Mouse (Mus musculus) retina, postnatal 1 day (tissue): ENCODE measurements at regions not wholly inside any gene's neighbourhood (a gene's known extent, or its start where the extent isn't known, plus 50 kb on each side); places are given as distances from the start of the nearest gene placed in this dataset.
A peak's percentile ranks its signal among the peaks of the same experiment; 100 is the strongest.

ENCODE experiments used
- DNase-seq: peaks from one replicate; pipeline ENCODE4 v3.0.0-alpha.2; 2012

DNA sequence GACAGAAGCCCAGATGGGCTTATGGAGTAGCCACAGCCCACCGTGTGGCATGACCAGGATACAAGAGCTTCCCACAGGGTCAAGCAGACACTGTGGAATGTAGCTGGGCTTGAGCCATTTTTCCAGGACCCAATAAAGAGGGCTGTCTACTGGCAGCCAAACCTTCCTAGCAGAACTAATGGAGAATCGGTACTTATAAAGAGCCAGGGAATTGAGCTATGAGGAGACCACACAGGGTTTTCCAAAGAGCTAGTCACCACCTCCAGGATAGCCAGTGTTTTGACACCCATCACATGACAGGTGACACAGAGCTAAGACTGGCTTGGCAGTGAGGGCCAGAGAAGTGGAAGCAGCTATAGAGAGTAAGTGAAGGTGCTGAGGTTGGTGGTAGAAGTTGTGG is 149.9 kb downstream of the Map2k4 start:
- no peak for DNase-seq

DNA sequence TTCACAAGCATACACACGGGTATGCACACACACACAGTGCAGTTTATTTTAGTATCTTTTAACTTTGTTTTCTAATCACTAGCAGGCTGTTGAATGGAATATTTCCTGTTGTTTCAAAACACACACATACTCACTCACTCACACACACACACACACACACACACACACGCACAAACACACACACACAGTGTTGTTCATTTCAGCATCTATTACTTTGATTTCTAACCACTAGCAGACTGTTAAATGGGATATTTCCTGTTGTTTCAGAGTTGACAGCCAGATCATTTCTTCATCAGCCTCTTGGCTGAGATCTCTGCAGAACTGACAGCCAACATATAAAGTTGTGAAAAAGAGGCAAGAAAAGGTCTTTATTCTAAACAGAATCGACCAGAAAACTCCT is 150.9 kb downstream of the Map2k4 start:
- DNase-seq = no peak

DNA sequence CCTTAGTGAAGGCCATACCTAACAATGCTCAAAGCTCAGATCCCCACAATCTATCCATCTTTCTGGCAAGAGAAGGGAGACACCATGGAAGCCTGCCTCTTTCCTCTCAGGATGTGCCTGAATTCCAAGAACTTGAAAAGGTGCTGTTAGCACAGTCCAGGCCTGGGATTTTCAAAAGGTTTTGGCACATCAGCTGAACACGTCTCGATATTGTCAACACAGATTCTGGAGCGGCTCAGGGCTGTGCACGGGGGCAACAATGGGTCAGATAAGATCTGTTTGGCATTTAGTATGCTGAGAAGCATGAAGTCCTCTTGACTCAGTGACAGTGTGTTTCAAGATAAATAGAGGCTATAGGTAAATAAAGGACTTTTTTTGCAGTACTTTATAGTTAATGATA is 152.8 kb downstream of the Map2k4 start:
- no peak for DNase-seq

DNA sequence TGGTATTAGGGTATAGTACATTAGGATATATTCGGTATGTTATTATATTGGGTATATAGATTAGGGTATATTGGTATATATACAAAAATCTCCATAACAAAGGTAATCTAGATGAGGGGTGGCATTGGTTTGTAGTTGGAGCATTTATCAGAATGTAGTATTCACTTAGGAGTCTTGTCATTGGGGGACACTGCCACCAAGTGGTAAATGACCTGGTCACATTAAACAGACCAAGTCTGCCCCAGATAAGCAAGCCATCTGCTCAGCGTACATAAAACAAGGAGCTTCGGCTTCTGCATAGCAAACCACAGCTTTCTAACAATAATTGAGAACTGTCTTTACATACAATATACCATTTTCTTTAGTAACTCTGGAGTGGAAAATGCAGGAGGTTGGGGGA is 156.9 kb downstream of the Map2k4 start:
- peak; percentile 59 for DNase-seq

DNA sequence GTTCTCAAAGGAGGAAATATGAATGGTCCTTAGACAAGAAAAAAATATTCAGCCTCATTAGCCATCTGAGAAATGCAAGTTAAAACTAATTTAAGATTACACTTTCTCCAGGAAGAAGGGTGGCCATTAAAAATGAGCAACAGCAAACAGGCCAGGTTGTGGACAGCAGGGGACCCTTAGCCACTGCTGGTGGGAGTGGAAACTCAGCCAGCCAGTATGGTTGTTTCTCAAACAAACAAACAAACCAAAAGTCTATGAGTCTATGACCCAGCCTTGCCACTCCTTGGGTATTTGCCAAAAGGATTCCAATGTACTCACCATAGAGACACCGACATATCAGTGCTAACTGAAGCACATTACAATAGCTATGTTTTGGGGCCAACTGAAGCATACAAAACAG is 157.7 kb downstream of the Map2k4 start:
- DNase-seq = no peak

DNA sequence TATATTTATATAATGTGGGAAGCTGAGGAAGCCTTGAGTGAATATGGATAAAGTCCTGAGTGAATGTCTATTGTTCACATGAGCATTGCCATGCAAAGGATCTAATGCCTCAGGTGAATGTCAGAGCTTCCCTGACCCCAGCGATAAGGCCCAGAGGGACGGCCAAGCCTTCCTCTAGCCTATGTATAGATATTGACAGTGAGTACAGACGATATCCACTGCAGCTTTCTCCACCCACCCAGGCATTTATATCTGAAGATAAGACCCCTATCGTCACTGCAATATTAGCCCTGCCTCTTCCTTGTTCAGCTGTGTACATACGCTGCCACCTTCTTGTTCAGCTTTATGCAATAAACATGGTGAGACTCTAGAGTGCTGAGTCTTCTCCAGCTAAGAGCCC is 158.8 kb downstream of the Map2k4 start:
- DNase-seq = no peak

DNA sequence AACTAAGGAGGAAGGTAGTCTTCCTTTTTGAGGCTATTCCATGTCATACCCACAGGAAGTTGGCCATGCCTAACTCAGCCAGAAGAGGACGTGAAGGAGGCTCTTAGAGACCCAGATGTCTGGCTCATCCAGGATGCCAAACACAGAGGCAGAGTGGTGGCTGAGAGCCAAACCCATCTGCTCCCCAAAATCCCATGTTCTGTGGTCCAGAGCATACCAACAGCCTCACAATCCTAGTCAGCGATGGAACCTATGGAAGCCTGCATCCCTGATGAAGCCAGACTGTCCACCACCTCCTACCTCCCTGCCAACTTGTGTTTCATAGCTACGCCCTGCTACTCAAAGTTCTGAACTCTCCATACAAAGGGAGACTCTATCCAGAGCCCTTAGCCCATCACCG is 169.1 kb downstream of the Map2k4 start:
- DNase-seq = no peak

DNA sequence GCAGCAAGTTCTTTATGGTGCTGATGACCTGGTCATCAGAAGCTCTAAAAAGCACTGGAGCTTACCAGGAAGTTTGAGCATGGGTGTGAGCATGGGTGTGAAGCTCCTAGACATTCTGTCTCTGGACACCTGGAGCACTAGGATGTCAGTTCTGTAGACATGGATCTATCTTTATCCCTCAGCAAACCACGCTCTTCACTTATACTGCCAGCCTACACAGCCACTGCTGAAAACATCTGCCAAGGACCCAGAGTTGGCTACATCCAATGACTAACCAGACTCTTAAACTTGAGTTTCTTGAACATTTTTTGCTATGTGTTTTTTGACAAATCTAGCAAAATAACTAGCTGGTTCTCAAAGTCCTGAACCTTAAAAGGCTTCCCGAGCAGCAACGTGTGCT is 177.6 kb downstream of the Map2k4 start:
- no peak for DNase-seq

DNA sequence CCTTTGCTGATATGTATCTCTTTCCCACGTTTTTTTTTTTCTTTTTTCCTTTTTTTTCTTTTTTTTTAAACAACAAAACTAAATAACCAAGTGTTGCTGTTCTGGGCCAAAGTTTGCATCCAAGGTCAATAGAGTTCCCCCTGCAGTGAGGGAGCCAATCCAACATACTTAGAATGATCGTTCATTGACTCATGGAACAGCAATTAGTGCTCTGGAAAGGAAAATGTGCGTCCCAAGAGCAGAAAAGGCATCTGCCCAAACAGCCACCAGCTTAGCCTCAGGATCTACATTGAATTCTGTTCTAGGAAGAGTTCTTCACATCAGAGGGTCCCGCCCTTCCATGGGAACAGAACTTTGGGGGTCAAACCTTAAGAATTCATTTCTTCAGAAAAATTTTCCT is 179.0 kb downstream of the Map2k4 start:
- no peak for DNase-seq

DNA sequence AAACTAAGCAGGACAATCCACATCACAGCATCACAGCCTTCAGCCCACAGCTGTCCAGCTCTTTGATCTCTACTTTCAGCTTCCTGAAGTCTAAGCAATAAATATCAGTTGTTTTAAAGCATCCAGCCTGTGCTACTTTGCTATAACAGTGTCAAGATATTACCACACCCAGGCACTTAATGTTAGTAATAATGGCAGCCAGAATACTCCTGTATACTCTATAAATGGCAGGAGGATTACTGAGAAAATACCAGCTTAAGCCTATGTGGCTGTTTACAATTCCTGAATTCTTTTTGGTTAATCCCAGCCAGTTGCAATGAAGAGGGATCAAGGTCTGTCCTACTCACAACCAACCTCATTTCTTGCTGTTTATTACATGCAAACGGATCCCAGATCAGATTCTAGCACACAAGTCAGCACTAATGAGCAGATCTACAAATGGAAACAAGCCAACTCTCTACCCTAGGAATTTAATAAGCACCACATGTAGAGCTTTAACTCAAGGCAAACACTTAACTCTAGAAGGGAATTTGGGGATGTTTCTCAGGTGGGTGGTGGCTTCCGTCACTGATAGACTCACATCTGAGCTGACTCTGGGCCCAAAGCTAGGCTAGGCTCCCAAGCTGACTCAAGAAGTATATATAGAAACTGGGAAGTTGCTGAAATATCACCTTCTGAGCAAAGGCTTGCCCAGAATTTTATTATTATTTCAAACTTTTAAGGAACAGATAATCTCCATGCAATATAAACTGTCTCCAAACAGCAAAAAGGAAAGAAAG is 190.6 kb downstream of the Map2k4 start:
- DNase-seq = no peak

DNA sequence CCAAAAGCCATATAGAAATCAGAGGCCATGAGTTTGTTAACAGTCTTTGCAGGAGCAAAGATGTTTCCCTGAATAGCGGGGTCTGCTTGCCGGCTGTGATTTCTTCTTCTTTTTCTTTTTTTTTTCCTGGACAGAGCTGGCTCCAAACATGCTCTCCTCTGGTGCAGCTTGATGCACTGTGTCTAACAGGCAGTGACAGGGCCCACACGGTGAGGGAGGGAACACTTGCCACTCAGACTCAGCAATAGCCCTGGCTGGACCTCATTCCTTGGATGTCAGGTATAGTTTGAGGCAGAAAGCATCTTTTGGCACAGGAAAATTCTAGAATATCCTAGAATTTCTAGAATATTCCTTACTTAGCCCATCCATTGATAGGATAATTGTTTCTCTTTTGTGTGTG is 199.6 kb downstream of the Map2k4 start:
- peak; percentile 29 for DNase-seq

DNA sequence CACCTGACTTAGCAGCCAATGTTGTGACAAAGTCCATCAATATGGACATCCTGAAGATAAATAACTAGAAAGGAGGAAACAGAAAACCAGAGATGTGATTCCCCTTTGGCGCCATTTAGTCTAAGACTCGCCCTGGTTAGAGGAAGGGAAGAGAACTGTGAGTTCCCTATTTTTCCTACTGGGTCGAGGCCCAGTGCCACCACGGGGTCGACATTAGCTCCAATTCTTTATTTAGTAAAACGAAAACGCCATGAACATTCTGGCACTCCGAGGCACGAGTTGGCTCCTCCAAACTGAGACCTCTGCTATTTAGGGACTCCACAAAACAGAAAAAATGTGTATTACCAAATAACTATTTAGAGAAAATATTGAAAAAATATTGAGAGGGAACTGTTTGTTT is 220.3 kb downstream of the Map2k4 start:
- DNase-seq = no peak

DNA sequence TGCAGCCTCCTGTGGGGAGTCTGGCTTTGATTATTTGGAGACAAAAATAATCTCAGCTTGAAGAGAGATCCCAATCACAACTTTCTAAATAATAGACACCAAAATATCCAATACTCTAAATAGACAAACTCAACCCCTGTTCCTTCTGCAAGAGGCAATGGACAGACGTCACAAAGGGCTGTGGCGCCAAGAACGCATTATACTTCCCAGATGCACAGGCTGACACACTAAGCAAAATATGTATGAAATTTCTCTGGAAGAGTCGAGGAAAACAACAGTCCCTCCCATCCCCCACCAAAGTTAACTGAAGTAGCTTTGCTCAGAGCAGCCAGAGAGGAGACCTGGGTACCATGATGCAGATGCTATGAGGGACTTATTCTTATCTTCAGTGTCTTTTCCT is 229.9 kb downstream of the Map2k4 start:
- no peak for DNase-seq

DNA sequence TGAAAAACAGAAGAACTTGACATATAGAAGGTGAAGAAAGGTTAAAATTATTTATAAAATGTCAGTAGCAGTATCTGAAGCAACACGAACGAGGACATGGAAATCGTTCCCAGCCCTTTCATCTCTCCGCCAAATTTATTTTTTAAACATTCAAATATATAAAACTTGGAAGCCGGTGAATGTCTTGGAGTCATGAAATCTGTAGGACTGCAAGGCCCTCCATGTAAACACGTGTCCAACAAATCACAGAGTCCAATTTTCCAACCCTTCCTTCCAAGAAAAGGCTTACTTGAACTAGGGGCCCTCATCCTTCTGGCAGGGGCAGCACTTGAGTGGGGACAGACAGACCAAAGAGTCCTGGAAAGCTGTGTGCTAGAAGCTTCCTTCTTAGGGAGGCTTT is 237.0 kb downstream of the Map2k4 start:
- no peak for DNase-seq

DNA sequence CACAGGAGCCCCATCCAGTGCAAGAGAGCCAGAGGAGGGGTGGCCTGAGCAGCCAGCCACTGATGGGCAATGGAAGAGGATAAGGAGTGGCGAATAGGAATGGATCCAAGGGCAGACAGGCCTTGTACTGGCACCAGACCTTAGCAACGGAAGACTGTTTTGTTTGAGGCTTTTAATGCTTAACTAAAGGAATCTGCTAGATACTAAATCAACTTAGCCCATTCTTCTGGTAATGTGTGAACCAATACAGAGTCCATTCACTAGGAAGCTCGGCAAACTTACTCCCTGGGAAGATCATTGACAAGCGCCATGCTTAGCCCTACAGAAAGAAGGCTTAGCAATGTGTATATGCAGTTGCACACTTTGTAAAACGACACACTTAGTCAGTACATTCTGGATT is 243.8 kb downstream of the Map2k4 start:
- DNase-seq = no peak

DNA sequence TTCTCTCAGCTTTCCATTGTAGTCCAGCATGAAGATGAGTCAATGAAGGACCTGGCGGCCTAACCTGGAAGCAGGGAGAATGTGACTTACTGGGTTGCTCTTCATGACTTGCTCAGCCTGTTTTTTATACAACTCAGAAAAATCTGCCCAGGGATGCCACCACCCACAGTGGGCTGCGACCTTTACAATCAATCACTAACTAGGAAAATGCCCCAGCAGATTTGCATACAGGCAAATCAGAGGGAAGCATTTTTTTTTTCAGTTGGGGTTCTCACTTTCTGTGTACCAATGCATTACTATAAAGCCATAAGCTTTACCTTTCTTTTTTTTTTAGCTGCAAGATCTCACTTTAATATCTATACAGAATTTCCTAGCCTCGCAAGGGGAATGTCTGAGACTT is 244.5 kb downstream of the Map2k4 start:
- DNase-seq = no peak

DNA sequence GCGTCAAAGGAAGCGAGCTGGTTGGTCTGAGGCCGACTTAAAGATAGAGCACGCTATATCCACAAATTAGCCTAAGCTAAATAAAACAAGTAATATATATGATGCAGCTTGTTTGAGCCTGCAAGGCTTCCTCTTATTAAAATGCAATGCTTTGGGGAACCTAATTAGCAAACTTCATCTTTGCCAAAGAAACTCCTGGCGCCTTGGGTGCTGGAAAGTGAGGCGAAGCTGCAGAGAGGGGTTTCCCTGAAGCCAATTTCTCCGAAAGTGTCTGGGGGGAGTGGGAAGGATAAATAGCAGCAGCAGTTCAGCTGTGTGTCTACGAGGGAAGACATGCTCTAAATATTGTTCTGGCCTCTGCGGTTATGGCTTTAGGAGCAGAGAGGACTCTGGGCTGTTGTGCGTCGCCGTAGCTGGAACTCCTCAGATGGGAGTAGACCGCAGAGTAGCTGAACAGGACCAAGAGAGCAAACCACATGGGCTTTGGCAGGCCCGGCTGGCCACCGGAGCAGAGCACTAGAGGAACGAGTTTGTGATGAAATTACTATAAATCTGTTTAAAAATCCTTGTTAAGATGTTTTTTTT is 251.0 kb downstream of the Map2k4 start:
- DNase-seq = no peak

DNA sequence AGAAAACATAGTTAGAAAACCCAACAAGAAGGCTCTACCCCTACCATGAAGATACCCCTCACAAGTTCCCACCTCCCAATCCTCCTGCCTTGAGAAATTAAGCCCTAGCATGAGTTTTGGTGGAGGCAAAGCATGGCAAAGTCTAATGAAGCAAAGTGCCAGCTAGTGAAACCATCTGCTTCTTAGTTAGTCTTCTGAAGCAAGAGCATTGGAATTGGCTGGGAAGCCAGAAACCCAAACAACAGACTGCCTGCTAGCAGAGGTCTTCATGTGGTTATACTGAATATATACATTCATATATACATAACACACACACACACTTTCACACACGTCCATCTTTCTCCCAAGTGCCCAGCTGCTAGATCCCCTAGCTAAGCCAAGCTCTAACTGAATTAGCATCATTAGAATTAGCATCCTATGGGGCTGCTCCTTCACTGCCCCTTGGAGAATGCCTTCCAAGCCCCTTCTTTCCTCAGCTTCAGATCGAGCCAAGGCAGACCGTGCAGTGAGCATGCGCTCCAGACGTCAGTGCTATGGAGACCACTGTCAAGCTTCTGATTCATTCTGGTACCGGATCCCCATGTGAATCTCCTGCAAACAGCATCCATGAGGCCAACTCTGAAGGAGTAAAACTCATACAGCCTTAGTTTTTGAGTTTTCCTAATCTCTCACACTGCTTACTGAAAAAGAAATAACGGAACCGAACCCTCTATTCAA is 252.2 kb downstream of the Map2k4 start:
- DNase-seq = no peak

DNA sequence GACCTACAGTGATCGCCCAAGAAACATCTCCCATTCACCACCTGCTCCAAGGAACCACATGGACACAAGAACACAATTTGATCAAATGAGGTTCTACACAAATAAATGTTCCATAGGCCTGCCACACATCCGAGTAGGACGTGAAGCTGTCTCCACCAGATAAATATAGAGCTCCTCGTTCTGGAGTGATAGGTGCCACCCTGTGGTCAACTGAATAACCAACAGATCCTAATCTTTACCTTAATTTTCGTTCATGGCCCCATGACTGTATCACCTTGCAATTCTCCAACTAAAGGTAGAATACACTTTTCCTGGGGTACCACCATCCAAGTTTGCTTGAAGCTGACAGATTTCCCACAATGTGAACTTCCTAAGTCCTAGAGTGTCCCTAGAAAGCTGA is 257.4 kb downstream of the Map2k4 start:
- no peak for DNase-seq

DNA sequence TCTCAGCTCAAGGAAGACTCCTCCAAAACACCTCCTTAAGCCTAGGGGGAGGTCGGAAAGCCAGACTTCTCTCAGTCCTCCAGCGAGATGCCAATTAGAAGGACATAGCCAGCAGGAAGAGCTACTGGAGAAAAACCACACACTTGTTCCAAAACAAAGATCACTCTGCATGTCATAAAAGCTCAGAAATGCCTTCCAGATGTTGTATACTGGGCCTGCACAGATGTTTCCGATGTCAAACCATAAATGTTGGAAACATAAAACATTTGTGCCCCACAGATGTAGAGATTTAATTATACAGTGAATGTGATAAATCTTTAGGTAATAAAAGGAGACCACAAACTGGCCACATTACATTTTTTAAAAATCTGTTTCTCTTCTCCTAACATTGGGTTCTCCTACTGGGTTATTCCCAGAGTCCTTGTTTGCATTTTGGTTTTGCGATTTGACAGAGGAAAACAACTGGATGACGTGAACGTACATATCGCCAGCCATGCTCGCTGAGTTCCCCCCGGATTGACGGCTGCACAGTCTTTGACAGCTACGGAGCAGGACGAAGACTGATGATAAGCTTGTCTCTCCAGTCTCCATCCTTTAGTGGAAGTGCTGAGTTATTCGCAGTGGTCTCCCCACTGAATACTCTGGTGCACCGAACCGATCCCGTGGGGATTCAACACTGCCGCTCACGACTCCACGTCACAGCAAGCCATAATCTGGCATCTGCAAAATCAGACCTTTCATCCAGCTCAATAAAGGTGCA is 235.5 kb upstream of the Myocd start:
- DNase-seq = no peak

DNA sequence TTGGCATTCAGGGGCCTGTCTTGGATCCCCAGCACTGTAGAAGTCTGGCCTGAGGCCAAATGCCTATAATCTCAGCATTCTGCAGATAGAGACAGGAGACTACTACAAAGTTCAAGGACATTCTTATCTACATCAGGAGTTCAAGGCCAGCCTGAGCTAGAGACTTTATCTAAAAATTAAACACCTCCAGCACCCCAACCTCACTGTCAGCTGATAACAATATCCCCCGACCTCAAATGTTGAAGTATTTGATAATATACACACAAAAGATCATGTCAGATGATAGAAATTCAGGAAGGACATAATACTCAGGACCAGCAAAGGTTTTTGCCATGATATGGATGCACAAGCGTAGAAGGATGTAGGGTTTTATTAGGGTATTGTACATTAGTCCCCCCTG is 228.2 kb upstream of the Myocd start:
- no peak for DNase-seq

DNA sequence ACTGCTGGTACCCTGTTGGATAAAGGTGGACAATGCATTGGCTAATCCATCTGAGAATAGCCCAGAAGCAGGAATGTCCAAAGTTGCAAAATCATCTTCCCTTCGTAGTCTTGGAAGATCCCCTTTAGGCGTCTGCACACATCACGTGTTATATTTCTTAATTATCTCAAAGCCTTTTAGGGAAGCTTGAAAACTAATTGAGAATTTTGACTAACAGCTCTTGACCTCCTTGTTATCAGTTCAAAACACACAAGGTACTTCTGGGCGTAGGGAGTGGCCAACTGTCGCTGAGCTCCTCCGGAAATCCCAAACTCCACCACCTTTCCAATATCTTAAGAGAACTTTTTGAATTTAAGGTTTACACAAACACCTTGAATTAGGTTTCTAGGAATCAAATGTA is 227.6 kb upstream of the Myocd start:
- DNase-seq = no peak

DNA sequence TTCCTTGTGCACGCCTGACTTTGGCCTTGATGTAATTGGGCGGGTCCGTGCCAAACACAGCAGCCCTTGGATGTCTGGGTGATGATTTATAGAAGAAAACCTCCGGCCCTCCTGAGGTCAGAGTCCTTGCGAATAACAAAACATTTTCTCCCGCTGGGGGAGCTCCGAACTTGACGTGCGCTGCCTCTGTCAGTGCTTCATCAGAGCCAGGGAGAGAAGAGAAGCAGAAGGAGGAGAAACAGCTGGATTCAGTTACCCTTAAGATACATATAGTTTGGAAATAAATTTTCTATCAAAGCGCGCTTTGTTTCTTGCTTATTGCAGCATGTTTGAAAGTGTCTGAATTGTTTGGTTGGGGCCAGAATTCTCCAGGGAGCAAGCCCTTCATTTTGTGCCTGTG is 225.2 kb upstream of the Myocd start:
- DNase-seq = no peak

DNA sequence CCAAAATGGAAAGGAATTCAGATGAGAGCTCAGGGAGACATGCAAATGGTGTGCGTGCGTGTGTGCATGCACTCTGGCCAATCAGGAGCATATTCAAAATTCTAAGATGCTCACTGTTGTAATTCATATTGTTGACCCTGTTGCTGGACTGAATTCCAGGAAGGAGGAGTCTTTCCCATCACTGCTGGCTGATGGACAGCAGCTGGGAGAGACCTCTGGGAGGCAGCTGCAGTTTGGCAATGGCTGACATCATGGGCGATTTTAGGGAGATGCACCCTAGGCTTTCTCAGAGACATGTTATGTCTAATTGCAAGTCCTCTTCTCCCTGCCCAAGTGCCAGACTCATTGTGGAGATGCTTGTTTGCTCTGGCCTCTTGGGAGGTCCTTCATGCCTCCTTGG is 220.6 kb upstream of the Myocd start:
- no peak for DNase-seq
